ENCODE assay signal across 27 mouse cellular contexts in the genomic region with DNA sequence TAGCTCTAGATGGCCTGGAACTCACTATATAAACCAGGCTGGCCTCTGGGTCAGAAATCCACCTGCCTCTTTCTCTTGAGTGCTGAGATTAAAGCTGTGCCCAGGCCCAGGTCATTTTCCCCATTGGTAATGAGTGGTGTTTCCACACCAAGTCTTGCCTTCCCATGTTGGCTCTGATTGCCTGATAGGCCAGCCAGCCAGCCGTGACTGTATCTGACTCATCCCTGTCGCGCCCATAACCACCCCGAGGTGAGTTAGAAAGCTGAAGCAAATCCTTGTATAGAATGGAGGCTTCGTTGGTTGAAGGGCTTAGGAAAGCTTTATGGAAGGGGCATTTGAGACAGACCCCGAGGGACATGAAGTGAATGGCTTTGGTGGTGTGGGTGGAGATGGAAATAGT. TPM values are rescaled to one million over a fixed set of nuclear protein-coding genes. Genes with fewer than 3 reads are reported as not detected.
DNase-seq lines count a peak whose midpoint lies in the region; ATAC-seq and TF ChIP-seq lines count a peak whose summit lies in the region.
"Had no signal": no experiment of that assay in that cellular context is flagged by ENCODE, and none has a peak within 500 bp of the region (broad histone marks: within the 10 kb centered on the region; RNA-seq: fewer than 3 reads in every experiment).

No protein-coding gene starts in this region.

- no peak for ATAC-seq in intestine, embryonic 16.5 days
- ATAC-seq: forebrain, embryonic 14.5 days; lung, postnatal 0 days had no signal

- peak overlapping the region; percentile 31 for H3K4me2 ChIP-seq in myocyte (ENCODE audit: low read depth)
- no peak overlapping the region for H3K4me2 ChIP-seq in intestine, embryonic 16.5 days (ENCODE audit: low read depth, low read length)
- H3K4me2 ChIP-seq: embryonic facial prominence, embryonic 13.5 days; heart, embryonic 15.5 days; hindbrain, embryonic 13.5 days; midbrain, embryonic 11.5 days had no signal

- TF ChIP-seq POLR2A in myocyte (IDR thresholded peaks at IDR 0.05; ENCODE audit: insufficient read length, low read depth), result no peak
- TF ChIP-seq POLR2A in lung, adult 2 months (IDR thresholded peaks at IDR 0.05; ENCODE audit: borderline replicate concordance, extremely low read depth, low read depth, low read length), result no peak

- DNase-seq in adrenal gland, adult (ENCODE audit: inconsistent age in 2 of 2, low spot score in 1 of 2), result peak; percentile 45 to 78
- DNase-seq in adrenal gland, adult 8-10 months, result no peak
- no peak for DNase-seq in layer of hippocampus, adult 2 months (ENCODE audit: low spot score in 2 of 2)
- no peak for DNase-seq in layer of hippocampus, postnatal 36 days
- peak; percentile 66 for DNase-seq in adrenal gland, postnatal 14 days
- DNase-seq in lung, adult 2 months, result no peak
- DNase-seq: cerebellum, adult 18-20 months; cerebellum, postnatal 14 days; embryo, embryonic 11 days; gastrocnemius, postnatal 25 days; heart, postnatal 36 days; kidney, adult 2 months; kidney, postnatal 10 days; right cerebral cortex, postnatal 14 days; spleen, adult 18-20 months; thymus, postnatal 14 days had no signal

- H3K79me2 ChIP-seq in myocyte (ENCODE audit: control insufficient read depth, insufficient read depth), result no peaks in the 10 kb centered on the region

- H3ac ChIP-seq in myocyte (ENCODE audit: control insufficient read depth, insufficient read length), result no peak overlapping the region

- H3K9me3 ChIP-seq in intestine, embryonic 16.5 days (ENCODE audit: control insufficient read depth, low read length), result no peaks in the 10 kb centered on the region
- H3K9me3 ChIP-seq: embryonic facial prominence, embryonic 13.5 days; G1E; heart, embryonic 15.5 days; hindbrain, embryonic 13.5 days had no signal

- no peak for TF ChIP-seq CTCF in layer of hippocampus, adult 2 months (conservative IDR thresholded peaks at IDR 0.05)
- TF ChIP-seq CTCF in lung, adult 2 months (IDR thresholded peaks at IDR 0.05; ENCODE audit: insufficient read depth, low read length), result no peak

- peaks cover 45% of the 10 kb centered on the region for H3K36me3 ChIP-seq in myocyte (ENCODE audit: control insufficient read depth, insufficient read depth)
- H3K36me3 ChIP-seq in intestine, embryonic 16.5 days (ENCODE audit: control insufficient read depth, insufficient read depth, low read length), result peaks cover 20% of the 10 kb centered on the region; the same call in 1 of the 2 replicates

- no peak overlapping the region for H3K9ac ChIP-seq in intestine, embryonic 16.5 days (ENCODE audit: low read depth, low read length)
- H3K9ac ChIP-seq: embryonic facial prominence, embryonic 13.5 days; heart, embryonic 15.5 days had no signal

- H3K27me3 ChIP-seq in myocyte (ENCODE audit: control insufficient read depth, insufficient read depth, insufficient read length), result no peaks in the 10 kb centered on the region
- no peaks in the 10 kb centered on the region for H3K27me3 ChIP-seq in intestine, embryonic 16.5 days (replicated peaks; ENCODE audit: control insufficient read depth, insufficient read depth, low read length)
- H3K27me3 ChIP-seq: embryonic facial prominence, embryonic 13.5 days; heart, embryonic 15.5 days; hindbrain, embryonic 13.5 days had no signal

- WGBS in intestine, embryonic 16.5 days, result 86% methylated on average over 6 of the region's 6 CpGs
- WGBS in lung, adult 2 months, result 86% methylated on average over 6 of the region's 6 CpGs

- no peak overlapping the region for H3K4me3 ChIP-seq in layer of hippocampus, adult 2 months
- H3K4me3 ChIP-seq in myocyte, result no peak overlapping the region
- H3K4me3 ChIP-seq in intestine, embryonic 16.5 days (ENCODE audit: low read length), result no peak overlapping the region
- no peak overlapping the region for H3K4me3 ChIP-seq in lung, adult 2 months (replicated peaks; ENCODE audit: extremely low read depth, low read depth, low read length)
- H3K4me3 ChIP-seq: embryonic facial prominence, embryonic 13.5 days; erythroblast, embryonic 14.5 days; heart, embryonic 15.5 days; hindbrain, embryonic 13.5 days had no signal

- H3K27ac ChIP-seq in layer of hippocampus, adult 2 months, result peak overlapping the region; percentile 39; the same call in 1 of the 2 replicates
- no peak overlapping the region for H3K27ac ChIP-seq in intestine, embryonic 16.5 days (ENCODE audit: low read length)
- H3K27ac ChIP-seq: embryonic facial prominence, embryonic 13.5 days; heart, embryonic 15.5 days; hindbrain, embryonic 13.5 days had no signal

- H3K4me1 ChIP-seq in intestine, embryonic 16.5 days (ENCODE audit: control insufficient read depth, insufficient read depth, low read length), result peaks cover 12% of the 10 kb centered on the region; the same call in 1 of the 2 replicates
- H3K4me1 ChIP-seq in lung, adult 2 months (ENCODE audit: control insufficient read depth, insufficient read depth, low read length), result no peaks in the 10 kb centered on the region
- H3K4me1 ChIP-seq: embryonic facial prominence, embryonic 13.5 days; heart, embryonic 15.5 days; hindbrain, embryonic 13.5 days had no signal

TF ChIP-seq in myocyte, 11 proteins besides CTCF, POLR2A, EP300 and RAD21:
- TF ChIP-seq MAX (IDR thresholded peaks at IDR 0.05; ENCODE audit: low read depth) (no peak), MYOG (IDR thresholded peaks at IDR 0.05; ENCODE audit: control insufficient read depth in 1 of 3, insufficient read depth in 1 of 3, insufficient read length in 2 of 3, low read depth in 2 of 3) (no peak), TCF3 (IDR thresholded peaks at IDR 0.05; ENCODE audit: insufficient read length, low read depth) (no peak), E2F4 (IDR thresholded peaks at IDR 0.05; ENCODE audit: insufficient read depth) (no peak), USF1 (IDR thresholded peaks at IDR 0.05; ENCODE audit: low read depth) (no peak), CEBPB (IDR thresholded peaks at IDR 0.05; ENCODE audit: insufficient read depth, poor library complexity, severe bottlenecking) (no peak), SRF (IDR thresholded peaks at IDR 0.05; ENCODE audit: control insufficient read depth, insufficient read length, low read depth) (no peak), TCF12 (IDR thresholded peaks at IDR 0.05; ENCODE audit: insufficient read depth, poor library complexity, severe bottlenecking) (no peak)

RNA-seq across cellular contexts. Expression of gene Kif1c, which starts 15.5 kb away (rescaled TPM):
- 100 to 1,000 TPM; 130 to 210 (median 165) TPM for total RNA-seq in adrenal gland, adult 8-10 months (2022)
- total RNA-seq in layer of hippocampus, adult 2 months (2021), result 10 to 100 TPM; 76.5 to 89.8 TPM
- total RNA-seq in layer of hippocampus, postnatal 36 days (2021), result 10 to 100 TPM; 75.2 to 83.8 TPM
- total RNA-seq in adrenal gland, postnatal 14 days (2021), result 154 and 159 TPM in 2 replicates
- polyA plus RNA-seq in myocyte (2012; fragmentation: generic; extraction: Trizol), result 96.3 TPM
- 2.3 and 2.8 TPM in 2 replicates for polyA plus RNA-seq in intestine, embryonic 16.5 days (2015; fragmentation: Nextera tagmentation; extraction: Ambion mirVana)
- 78.2 and 103 TPM in 2 replicates for polyA plus RNA-seq in lung, adult 2 months (2012; rRNA removed)

RNA-seq across cellular contexts. Expression of gene Inca1, which starts 15.9 kb away (rescaled TPM):
- 10 to 100 TPM in 2 of 4 experiments, 1 to 10 TPM in 2; 5.3 to 11.4 (median 8.6) TPM for total RNA-seq in adrenal gland, adult 8-10 months (2022)
- 1 to 10 TPM; 2.9 to 5.0 TPM for total RNA-seq in layer of hippocampus, adult 2 months (2021)
- total RNA-seq in layer of hippocampus, postnatal 36 days (2021), result 1 to 10 TPM; 3.0 to 3.5 TPM
- 15.2 and 15.8 TPM in 2 replicates for total RNA-seq in adrenal gland, postnatal 14 days (2021)
- 1.1 TPM for polyA plus RNA-seq in myocyte (2012; fragmentation: generic; extraction: Trizol)
- 1.4 and 1.8 TPM in 2 replicates for polyA plus RNA-seq in intestine, embryonic 16.5 days (2015; fragmentation: Nextera tagmentation; extraction: Ambion mirVana)
- polyA plus RNA-seq in lung, adult 2 months (2012; rRNA removed), result 1.6 and 2.0 TPM in 2 replicates
- total RNA-seq: monocyte, adult 5-6 weeks had no signal
- polyA plus RNA-seq: erythroblast, embryonic 14.5 days had no signal

RNA-seq across cellular contexts. Expression of gene Camta2, which starts 27.9 kb away (rescaled TPM):
- total RNA-seq in adrenal gland, adult 8-10 months (2022), result 10 to 100 TPM; 42.7 to 57.7 (median 49.8) TPM
- total RNA-seq in layer of hippocampus, adult 2 months (2021), result 100 to 1,000 TPM; 387 to 403 TPM
- 100 to 1,000 TPM; 362 to 388 TPM for total RNA-seq in layer of hippocampus, postnatal 36 days (2021)
- total RNA-seq in adrenal gland, postnatal 14 days (2021), result 38.8 and 41.8 TPM in 2 replicates
- 11.9 TPM for polyA plus RNA-seq in myocyte (2012; fragmentation: generic; extraction: Trizol)
- 14.2 and 14.4 TPM in 2 replicates for polyA plus RNA-seq in intestine, embryonic 16.5 days (2015; fragmentation: Nextera tagmentation; extraction: Ambion mirVana)
- 33.1 and 35.7 TPM in 2 replicates for polyA plus RNA-seq in lung, adult 2 months (2012; rRNA removed)

RNA-seq across cellular contexts. Expression of gene Spag7, which starts 46.6 kb away (rescaled TPM):
- 100 to 1,000 TPM in 1 of 4 experiments, 10 to 100 TPM in 3; 79.2 to 112 (median 89.0) TPM for total RNA-seq in adrenal gland, adult 8-10 months (2022)
- total RNA-seq in layer of hippocampus, adult 2 months (2021), result 10 to 100 TPM; 50.8 to 54.7 TPM
- total RNA-seq in layer of hippocampus, postnatal 36 days (2021), result 10 to 100 TPM; 48.2 to 50.8 TPM
- 72.5 and 77.1 TPM in 2 replicates for total RNA-seq in adrenal gland, postnatal 14 days (2021)
- 52.4 TPM for polyA plus RNA-seq in myocyte (2012; fragmentation: generic; extraction: Trizol)
- polyA plus RNA-seq in intestine, embryonic 16.5 days (2015; fragmentation: Nextera tagmentation; extraction: Ambion mirVana), result 132 and 159 TPM in 2 replicates
- polyA plus RNA-seq in lung, adult 2 months (2012; rRNA removed), result 24.7 and 39.0 TPM in 2 replicates

RNA-seq across cellular contexts. Expression of gene Zfp3, which starts 48.2 kb away (rescaled TPM):
- 10 to 100 TPM; 11.7 to 14.8 (median 13.9) TPM for total RNA-seq in adrenal gland, adult 8-10 months (2022)
- total RNA-seq in layer of hippocampus, adult 2 months (2021), result 10 to 100 TPM; 23.8 TPM
- 10 to 100 TPM; 21.9 to 23.2 TPM for total RNA-seq in layer of hippocampus, postnatal 36 days (2021)
- 8.7 and 10.3 TPM in 2 replicates for total RNA-seq in adrenal gland, postnatal 14 days (2021)
- 2.7 TPM for polyA plus RNA-seq in myocyte (2012; fragmentation: generic; extraction: Trizol)
- polyA plus RNA-seq in intestine, embryonic 16.5 days (2015; fragmentation: Nextera tagmentation; extraction: Ambion mirVana), result 4.8 and 5.3 TPM in 2 replicates
- 1.4 and 2.3 TPM in 2 replicates for polyA plus RNA-seq in lung, adult 2 months (2012; rRNA removed)

Comparison
In these comparisons a context has a peak if more than half of its experiments do, and no peak if none do; other contexts are left out.
1. DNase-seq: peak in adrenal gland, adult (2 of 2) and adrenal gland, postnatal 14 days (single experiment); none in adrenal gland, adult 8-10 months (single experiment), layer of hippocampus, adult 2 months (0 of 2), layer of hippocampus, postnatal 36 days (0 of 2) and lung, adult 2 months (single experiment).